10 mouse cellular contexts compared by ENCODE assay signal in the genomic region with DNA sequence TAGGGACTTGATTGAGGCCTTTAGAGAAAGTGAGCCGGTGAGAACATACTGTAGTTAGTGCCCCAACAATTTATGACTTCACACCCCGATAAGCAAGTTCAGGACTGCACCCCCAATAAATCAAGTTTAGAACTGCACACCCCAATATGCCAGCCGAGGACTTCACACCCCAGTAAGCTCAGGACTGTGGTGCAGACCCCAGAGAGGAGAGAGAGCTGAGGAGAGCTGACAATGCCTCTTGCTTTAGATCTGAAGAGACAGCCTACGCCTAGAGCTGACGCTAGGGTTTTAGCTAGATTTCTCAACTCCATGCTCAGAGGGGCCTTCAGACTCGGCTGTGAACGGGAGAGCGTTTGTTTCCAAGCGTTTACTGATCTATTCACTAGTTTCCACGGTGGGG.
"Had no signal": no experiment of that assay in that cellular context is flagged by ENCODE, and none has a peak within 500 bp of the region (broad histone marks: within the 10 kb centered on the region; RNA-seq: fewer than 3 reads in every experiment).

No protein-coding gene starts in this region.

- H3K27ac ChIP-seq: limb, embryonic 13.5 days; liver, embryonic 14.5 days; midbrain, embryonic 12.5 days had no signal

- DNase-seq: layer of hippocampus, adult 9-11 months; left cerebral cortex, postnatal 4 days; lung, adult 18-20 months; right cerebral cortex, adult 18-20 months; right cerebral cortex, postnatal 25 days had no signal

- H3K9me3 ChIP-seq: limb, embryonic 13.5 days; midbrain, embryonic 12.5 days had no signal

- H3K9ac ChIP-seq: limb, embryonic 13.5 days; liver, embryonic 14.5 days; midbrain, embryonic 12.5 days had no signal

- H3K36me3 ChIP-seq: limb, embryonic 13.5 days; midbrain, embryonic 12.5 days had no signal

- ATAC-seq: hindbrain, embryonic 16.5 days; inflammation-experienced regulatory T-cells, adult 6 months had no signal

- H3K4me3 ChIP-seq: limb, embryonic 13.5 days; midbrain, embryonic 12.5 days had no signal

- H3K27me3 ChIP-seq: limb, embryonic 13.5 days; midbrain, embryonic 12.5 days had no signal

- H3K4me1 ChIP-seq: limb, embryonic 13.5 days; midbrain, embryonic 12.5 days had no signal

- H3K4me2 ChIP-seq: limb, embryonic 13.5 days; midbrain, embryonic 12.5 days had no signal
